Mouse (Mus musculus): ENCODE results near the gene Gm20425. TPM values are rescaled to one million over a fixed set of nuclear protein-coding genes. Genes with fewer than 3 reads are reported as not detected.
"Not testable (repeated sequence)": the region's sequence is repeated elsewhere in the genome, so short reads cannot be mapped to it uniquely, and the experiment has no call there.

The Gm20425 gene
- total RNA-seq, 2 experiments from 2014 or later: 5.7 to 8.6 TPM

- not testable (repeated sequence) for DNase-seq (ENCODE audit: low spot score in 2 of 2)
Measured at GRCm38 (mm10) chr9:103155158-103155557, 74.9 kb downstream of the Gm20425 start.

GRCm38 (mm10) chr9:103154568-103154967, 75.5 kb downstream of the Gm20425 start:
- DNase-seq (ENCODE audit: low spot score in 2 of 2): no peak

DNA sequence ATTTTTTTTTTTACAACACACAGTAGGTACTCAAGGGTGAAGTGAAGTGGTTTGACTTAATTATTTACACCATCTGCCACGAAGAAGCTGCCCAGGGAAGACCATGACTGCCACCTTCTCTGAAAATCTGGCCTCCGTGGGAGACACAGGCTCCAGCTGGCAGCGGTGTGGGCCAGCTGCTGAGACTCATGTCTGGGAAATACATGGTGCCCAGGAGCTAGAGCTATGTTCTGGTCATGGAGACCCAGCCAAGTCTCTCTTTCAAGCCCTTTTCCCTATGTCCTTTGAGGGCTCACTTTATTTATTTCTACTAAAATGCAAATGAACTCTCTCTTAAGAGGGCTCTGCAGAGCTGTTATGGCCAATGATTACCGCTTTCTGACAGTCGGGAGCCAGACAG, 76.8 kb downstream of the Gm20425 start:
- DNase-seq (ENCODE audit: low spot score in 2 of 2): no peak

DNA sequence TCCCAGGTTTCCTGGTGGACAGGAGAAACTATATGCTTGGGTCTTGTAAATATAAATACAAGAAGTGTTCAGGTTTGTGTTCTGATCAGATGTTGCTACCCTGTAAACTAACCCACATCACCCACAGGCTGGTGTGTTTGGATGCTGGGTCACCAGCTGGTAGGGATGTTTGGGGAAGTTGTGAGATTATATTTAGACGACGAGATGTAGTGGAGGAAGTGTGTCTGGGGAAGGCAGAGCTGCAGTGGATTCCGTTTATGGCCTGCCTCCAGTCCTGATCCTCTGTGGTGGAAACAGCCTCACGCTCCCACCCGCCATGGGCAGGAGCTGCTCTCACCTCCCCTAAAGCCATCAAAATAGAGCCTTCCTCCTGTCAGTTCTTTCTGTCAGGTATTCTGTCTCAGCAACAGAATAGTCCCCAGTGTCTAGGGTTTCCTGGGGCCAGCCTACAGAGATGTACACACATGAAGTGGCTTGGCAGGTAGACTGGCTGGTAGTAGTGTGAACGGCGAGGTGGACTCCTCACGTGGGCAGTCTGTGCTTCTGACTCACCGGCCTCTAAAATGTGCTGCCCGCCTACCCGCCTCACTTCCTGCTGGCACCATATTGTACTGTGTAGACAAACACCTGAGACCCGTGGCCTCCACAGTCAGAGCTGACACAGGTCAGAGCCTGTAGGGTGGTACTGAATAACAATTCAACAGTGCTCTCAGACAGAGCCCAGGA, 80.9 kb downstream of the Gm20425 start:
- no peak for DNase-seq (ENCODE audit: low spot score in 2 of 2)

GRCm38 (mm10) chr9:103147103-103147502, 83.0 kb downstream of the Gm20425 start:
- DNase-seq (ENCODE audit: low spot score in 2 of 2): no peak

GRCm38 (mm10) chr9:103146703-103147102, 83.4 kb downstream of the Gm20425 start:
- no peak for DNase-seq (ENCODE audit: low spot score in 2 of 2)

GRCm38 (mm10) chr9:103146257-103146656, 83.8 kb downstream of the Gm20425 start:
- no peak for DNase-seq (ENCODE audit: low spot score in 2 of 2)

DNA sequence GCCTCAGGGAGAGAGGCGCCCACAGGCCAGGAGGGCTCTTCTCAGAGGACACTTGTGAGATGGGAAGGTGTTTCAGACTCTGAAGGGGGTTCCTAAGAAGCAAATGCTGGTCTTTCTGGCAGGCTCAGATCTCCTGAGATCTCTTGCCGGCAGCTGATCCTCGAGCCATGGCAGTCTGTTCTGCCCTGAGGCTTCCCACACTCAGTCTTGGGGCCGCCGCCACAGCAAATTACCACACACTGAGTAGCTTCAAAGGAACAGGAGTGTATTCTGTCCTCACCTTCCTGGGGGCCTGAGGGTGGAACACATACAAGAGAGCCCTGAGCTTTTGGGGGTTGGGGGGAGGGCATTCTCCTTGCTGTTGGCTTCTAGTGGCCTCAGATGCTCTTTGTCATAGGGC, 84.8 kb downstream of the Gm20425 start:
- no peak for DNase-seq (ENCODE audit: low spot score in 2 of 2)

DNA sequence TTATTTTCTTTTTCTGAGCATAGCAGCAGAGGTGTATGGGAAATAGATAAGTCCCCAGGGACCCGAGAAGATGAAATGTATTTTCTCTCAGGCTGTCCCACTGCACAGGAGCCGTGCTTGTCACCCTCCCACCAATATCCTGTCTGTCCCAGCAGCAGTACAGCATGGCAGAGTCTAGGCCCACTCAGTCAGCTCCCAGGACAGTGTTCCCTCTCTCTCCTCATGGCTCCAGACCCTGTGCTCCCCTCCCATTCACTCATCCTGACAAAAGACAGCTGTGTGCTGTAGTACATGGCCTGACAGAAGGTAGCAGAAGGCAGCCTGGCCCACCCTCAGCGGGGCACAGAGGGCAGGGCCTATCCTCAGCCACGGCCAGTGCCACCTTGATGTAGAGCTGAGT, 86.2 kb downstream of the Gm20425 start:
- DNase-seq (ENCODE audit: low spot score in 2 of 2): no peak

DNA sequence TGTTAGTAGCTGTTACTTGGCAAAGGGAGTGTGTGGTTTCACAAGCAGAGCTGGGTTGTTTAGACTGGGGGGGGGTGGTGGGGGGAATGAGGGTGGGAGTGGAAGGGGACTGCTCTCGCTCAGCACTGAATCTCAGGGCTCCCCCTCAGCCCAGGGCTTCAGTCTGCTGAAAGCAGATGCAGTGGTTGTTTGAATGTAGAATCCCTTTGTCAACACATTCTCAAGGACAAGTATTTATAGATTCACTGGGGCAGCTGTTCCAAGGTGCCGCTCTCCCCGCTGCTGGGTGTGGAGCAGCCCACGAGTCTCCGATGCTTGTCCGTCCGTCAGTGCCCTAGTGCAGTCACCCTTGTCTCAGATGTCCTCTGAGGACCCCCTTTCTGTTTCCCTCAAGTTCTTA, 88.8 kb downstream of the Gm20425 start:
- no peak for DNase-seq (ENCODE audit: low spot score in 2 of 2)

GRCm38 (mm10) chr9:103140384-103140783, 89.7 kb downstream of the Gm20425 start:
- DNase-seq (ENCODE audit: low spot score in 2 of 2): no peak

Other genes with a start within 250 kb of the Gm20425 start
- gene Slco2a1, start 241.6 kb downstream of the Gm20425 start, total RNA-seq (2021): 1 to 10 TPM in 1 of 2 experiments, under 1 TPM in 1; 0.93 to 1.9 TPM
- gene Rab6b, start 118.5 kb downstream of the Gm20425 start, total RNA-seq (2021): 1 to 10 TPM; 1.7 to 2.6 TPM
- 10 to 100 TPM; 19.8 to 22.3 TPM for gene Srprb, start 28.2 kb downstream of the Gm20425 start, total RNA-seq (2021)
- 10 to 100 TPM; 24.5 to 82.3 TPM for gene Trf, start 137 bp upstream of the Gm20425 start, total RNA-seq (2021)
- gene 1300017J02Rik, start 74.8 kb upstream of the Gm20425 start, total RNA-seq (2021): 1 to 10 TPM; 1.2 to 1.4 TPM
- 10 to 100 TPM; 36.7 to 40.4 TPM for gene Topbp1, start 74.9 kb upstream of the Gm20425 start, total RNA-seq (2021)
- 100 to 1,000 TPM; 142 to 157 TPM for gene Cdv3, start 135.5 kb upstream of the Gm20425 start, total RNA-seq (2021)